Mouse (Mus musculus) lung, embryonic 15.5 days (tissue): ENCODE results near the gene Ppp1r3e. TPM values are rescaled to one million over a fixed set of nuclear protein-coding genes. Genes with fewer than 3 reads are reported as not detected.
A peak's percentile ranks its signal among the peaks of the same experiment; 100 is the strongest.

ENCODE experiments used
- ATAC-seq: fragments of 200-750 bp; cut with Nextera tagmentation; 2 replicates; pipeline ENCODE4 v1.8.0; 2017; ENCODE audit warnings: moderate number of reproducible peaks, borderline replicate concordance; ENCODE audit not compliant: low FRiP score, low TSS enrichment; ENCODE audit errors: extremely low read depth
- H3K27ac ChIP-seq: fragments of 300-500 bp; sonication (generic); 2 replicates; pipeline ENCODE4 v1.5.1; 2015; ENCODE audit warnings: moderate library complexity, mild to moderate bottlenecking, inconsistent platforms
- H3K27me3 ChIP-seq: fragments of 300-500 bp; sonication (generic); 2 replicates; pipeline ENCODE4 v1.6.1; 2015; ENCODE audit warnings: inconsistent platforms
- H3K36me3 ChIP-seq: fragments of 300-500 bp; sonication (generic); 2 replicates; pipeline ENCODE4 v1.6.1; 2015; ENCODE audit warnings: inconsistent platforms
- H3K4me1 ChIP-seq: fragments of 300-500 bp; sonication (generic); 2 replicates; pipeline ENCODE4 v1.6.1; 2015; ENCODE audit warnings: inconsistent platforms
- H3K4me2 ChIP-seq: fragments of 300-500 bp; sonication (generic); 2 replicates; pipeline ENCODE4 v1.6.1; 2015; ENCODE audit warnings: inconsistent platforms, mild to moderate bottlenecking, moderate library complexity
- H3K4me3 ChIP-seq: fragments of 300-500 bp; sonication (generic); 2 replicates; pipeline ENCODE4 v1.5.1; 2015; ENCODE audit warnings: mild to moderate bottlenecking, inconsistent platforms
- H3K9ac ChIP-seq: fragments of 300-500 bp; sonication (generic); 2 replicates; pipeline ENCODE4 v1.6.1; 2015; ENCODE audit warnings: inconsistent platforms
- H3K9me3 ChIP-seq: fragments of 300-500 bp; sonication (generic); 2 replicates; pipeline ENCODE4 v1.6.1; 2016; ENCODE audit warnings: inconsistent platforms
- WGBS: fragments of 180-500 bp; shearing (Covaris S2); methylation state at CpG from one replicate; pipeline ENCODE4 v1.1.7; 2015; 5-methylcytosine and 5-hydroxymethylcytosine counted together
- polyA plus RNA-seq: library from polyadenylated mRNA; unstranded; fragments of >200 nt; fragmentation: Nextera tagmentation; extraction: Ambion mirVana; gene quantifications from 2 replicates; pipeline ENCODE4 v1.2.1, GENCODE M21; 2015

Gene Ppp1r3e
- polyA plus RNA-seq: 1.1 and 1.6 TPM in 2 replicates

DNA sequence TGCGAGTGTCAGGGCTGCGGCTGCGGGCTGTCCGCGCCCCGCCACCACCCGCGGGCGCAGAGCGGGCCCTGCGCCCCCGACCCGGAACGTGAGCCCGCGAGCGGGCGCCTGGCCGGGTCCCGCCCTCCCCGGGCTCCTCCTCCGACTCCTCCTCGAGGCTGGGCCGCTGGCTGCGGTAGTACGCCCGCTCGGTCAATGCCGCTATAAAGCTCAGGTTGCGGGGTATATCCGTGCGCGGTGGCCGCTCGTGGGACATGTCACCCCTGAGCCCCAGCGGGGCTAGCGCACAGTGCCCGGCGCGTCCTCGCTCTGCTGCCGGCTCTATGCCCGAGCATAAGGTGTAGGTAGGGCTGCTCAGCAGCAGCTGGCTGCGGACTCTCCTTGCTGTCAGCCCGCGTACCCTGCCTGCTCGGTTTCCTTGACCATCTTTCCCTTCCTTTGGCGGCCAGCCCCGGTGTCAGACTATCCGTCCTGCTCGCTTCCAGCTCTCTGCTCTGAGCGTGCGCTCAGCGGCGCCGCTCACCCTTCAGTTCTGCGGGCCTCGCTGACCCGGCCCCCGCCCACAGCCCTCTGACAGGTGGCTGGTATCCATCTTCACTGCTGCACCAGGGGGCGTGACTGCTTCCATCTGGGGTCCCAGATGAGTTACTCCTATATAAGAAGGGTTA, at the start of gene Ppp1r3e:
TSS of gene Ppp1r3e (minus strand) at position 503 of the 668 bp plus-strand sequence.
- H3K27me3 ChIP-seq: peaks cover 7% of the 10 kb centered on the region; the same call in 1 of the 2 replicates
- H3K27ac ChIP-seq: peak within 1 kb of the TSS; percentile 77
- 0% methylated on average over 51 of the region's 61 CpGs for WGBS
- peak within 1 kb of the TSS; percentile 52 for H3K4me3 ChIP-seq
- H3K4me2 ChIP-seq: peak within 1 kb of the TSS; percentile 100
- no peaks in the 10 kb centered on the region for H3K36me3 ChIP-seq
- H3K9me3 ChIP-seq: no peaks in the 10 kb centered on the region
- H3K4me1 ChIP-seq: peaks cover 16% of the 10 kb centered on the region
- H3K9ac ChIP-seq: peak within 1 kb of the TSS; percentile 46
- ATAC-seq: peak; percentile 75

DNA sequence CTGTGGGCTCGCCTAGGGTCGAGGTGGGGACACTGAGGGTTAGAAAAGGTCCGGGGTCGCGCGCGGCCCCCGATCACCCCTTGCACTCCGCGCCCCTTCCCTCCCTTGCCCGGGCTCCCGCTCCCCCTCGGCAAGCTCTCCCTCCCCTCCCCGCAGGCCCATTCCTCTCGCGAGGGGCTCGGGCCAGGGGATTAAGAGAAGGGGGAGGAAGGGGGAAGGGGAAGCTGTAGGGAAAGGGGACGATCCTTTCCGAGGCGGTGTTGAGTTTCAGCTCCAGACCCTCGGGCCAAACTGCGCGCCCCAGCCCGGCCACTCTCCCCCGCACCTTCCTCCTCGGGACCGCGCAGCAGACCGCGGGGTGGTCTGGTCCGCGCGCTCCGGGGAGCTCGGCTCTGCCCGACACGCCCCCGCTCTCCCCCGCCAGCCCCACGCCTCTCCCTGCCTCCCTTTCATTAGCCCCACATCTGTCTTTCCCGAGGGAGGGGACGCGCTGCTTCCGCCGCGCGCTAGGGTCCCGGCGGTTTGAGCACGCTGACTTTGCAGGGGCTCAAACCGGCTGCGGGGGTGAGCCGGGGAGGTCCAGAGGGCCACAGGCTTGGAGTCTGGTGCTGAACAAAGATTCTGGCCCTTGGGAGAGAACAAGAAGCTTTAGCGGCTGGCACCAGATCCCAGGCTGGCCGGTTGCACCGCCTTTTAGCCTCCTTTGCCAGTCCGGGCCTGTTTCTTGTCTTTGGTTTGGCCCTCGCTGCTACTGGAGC, 49.2 kb upstream of the Ppp1r3e start:
- ATAC-seq: peak; percentile 81
- Histone ChIP-seq H3K27ac (peak overlapping the region; percentile 98), H3K4me3 (peak overlapping the region; percentile 51), H3K9ac (peak overlapping the region; percentile 68), H3K4me1 (peaks cover 36% of the 10 kb centered on the region), H3K4me2 (peak overlapping the region; percentile 79), H3K36me3 (no peaks in the 10 kb centered on the region), H3K9me3 (no peaks in the 10 kb centered on the region), H3K27me3 (0 out of 2 replicates have a peak, but pooled peaks cover 8% of the 10 kb centered on the region)
- under 1% methylated on average over 39 of the region's 58 CpGs for WGBS

DNA sequence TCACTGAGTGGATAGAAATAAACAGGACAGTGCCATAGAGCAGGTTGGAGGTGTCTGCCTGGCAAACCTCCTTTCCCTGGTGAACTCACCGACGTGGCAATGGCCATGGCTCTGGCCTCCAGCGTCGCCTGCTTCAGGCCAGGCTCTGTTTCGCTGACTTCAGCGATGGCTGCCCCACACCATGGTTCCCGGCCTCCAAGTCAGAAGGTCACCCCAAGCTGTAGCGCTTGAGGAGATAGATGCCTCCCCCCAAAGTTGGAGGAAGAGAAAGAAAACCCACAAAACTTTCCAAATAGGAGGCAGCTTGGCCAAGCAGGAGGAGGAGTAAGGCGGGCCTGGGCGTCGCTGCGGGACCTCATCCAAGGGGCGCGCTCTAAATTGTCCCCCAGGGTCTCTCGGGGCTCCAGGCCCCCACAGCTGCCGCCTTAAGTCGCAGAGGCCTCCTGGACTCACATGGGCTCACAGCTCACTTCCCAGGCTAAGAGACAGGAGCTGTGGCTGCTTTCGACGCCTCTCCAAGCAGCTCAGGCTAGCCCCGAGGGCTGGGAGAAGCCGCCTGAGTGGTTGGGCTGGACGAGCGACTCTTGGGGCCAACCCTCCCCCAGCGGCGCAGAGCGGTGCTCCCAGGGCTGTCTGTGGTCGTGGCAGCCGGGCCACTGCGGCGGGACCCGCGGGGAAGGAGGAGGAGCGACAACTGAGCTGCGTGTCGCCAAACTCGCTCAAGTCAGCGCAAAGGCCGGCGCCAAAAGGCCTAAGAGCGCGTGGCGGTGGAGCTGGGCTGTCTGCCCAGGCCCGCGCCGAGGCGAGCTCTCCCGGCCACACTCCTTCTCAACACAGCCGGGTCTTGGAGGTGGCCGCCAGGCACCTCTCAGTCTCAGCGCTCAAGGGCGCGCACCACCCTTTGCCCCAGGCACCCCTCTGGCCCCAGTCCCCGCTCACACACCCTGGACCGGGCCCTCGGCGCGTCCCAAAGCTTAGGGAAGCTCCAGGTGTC, 48.3 kb upstream of the Ppp1r3e start, which contains the start of gene Efs:
TSS of gene Efs (minus strand) at position 778 of the 994 bp plus-strand sequence.
- H3K36me3 ChIP-seq: peaks cover 7% of the 10 kb centered on the region
- H3K9me3 ChIP-seq: no peaks in the 10 kb centered on the region
- peak within 1 kb of the TSS; percentile 68 for H3K9ac ChIP-seq
- H3K27ac ChIP-seq: peak within 1 kb of the TSS; percentile 98
- 0 out of 2 replicates have a peak, but pooled peaks cover 8% of the 10 kb centered on the region for H3K27me3 ChIP-seq
- H3K4me3 ChIP-seq: peak within 1 kb of the TSS; percentile 51
- ATAC-seq: peak; percentile 60
- H3K4me2 ChIP-seq: peak within 1 kb of the TSS; percentile 79
- peaks cover 36% of the 10 kb centered on the region for H3K4me1 ChIP-seq
- 2% methylated on average over 57 of the region's 57 CpGs for WGBS

GRCm38 (mm10) chr14:54924641-54925348, 47.4 kb upstream of the Ppp1r3e start:
- H3K4me2 ChIP-seq: peak overlapping the region; percentile 79
- H3K27ac ChIP-seq: peak overlapping the region; percentile 98
- WGBS: 21% methylated on average over 7 of the region's 7 CpGs
- H3K36me3 ChIP-seq: peaks cover 14% of the 10 kb centered on the region
- peak overlapping the region; percentile 68 for H3K9ac ChIP-seq
- peak; percentile 25; the same call in 1 of the 2 replicates for ATAC-seq
- 0 out of 2 replicates have a peak, but pooled peaks cover 8% of the 10 kb centered on the region for H3K27me3 ChIP-seq
- H3K4me1 ChIP-seq: peaks cover 36% of the 10 kb centered on the region
- H3K4me3 ChIP-seq: peak overlapping the region; percentile 51
- H3K9me3 ChIP-seq: no peaks in the 10 kb centered on the region

- no peak overlapping the region for H3K4me3 ChIP-seq
- peaks cover 43% of the 10 kb centered on the region for H3K36me3 ChIP-seq
- WGBS: 85% methylated on average over 16 of the region's 16 CpGs
- no peak overlapping the region for H3K4me2 ChIP-seq
- H3K27ac ChIP-seq: no peak overlapping the region
- H3K4me1 ChIP-seq: peaks cover 16% of the 10 kb centered on the region
- no peak for ATAC-seq
- H3K27me3 ChIP-seq: no peaks in the 10 kb centered on the region
- no peak overlapping the region for H3K9ac ChIP-seq
- no peaks in the 10 kb centered on the region for H3K9me3 ChIP-seq
These were observed 42.8 kb upstream of the Ppp1r3e start for GRCm38 (mm10) chr14:54920076-54920685.

GRCm38 (mm10) chr14:54913343-54913742, 36.0 kb upstream of the Ppp1r3e start:
- no peaks in the 10 kb centered on the region for H3K9me3 ChIP-seq
- 16% methylated on average over 10 of the region's 10 CpGs for WGBS
- H3K4me1 ChIP-seq: peaks cover 14% of the 10 kb centered on the region
- peak overlapping the region; percentile 95 for H3K4me3 ChIP-seq
- H3K4me2 ChIP-seq: peak overlapping the region; percentile 100
- H3K36me3 ChIP-seq: peaks cover 27% of the 10 kb centered on the region
- peak overlapping the region; percentile 93 for H3K9ac ChIP-seq
- no peaks in the 10 kb centered on the region for H3K27me3 ChIP-seq
- peak overlapping the region; percentile 12; the same call in 1 of the 2 replicates for H3K27ac ChIP-seq
- ATAC-seq: no peak

DNA sequence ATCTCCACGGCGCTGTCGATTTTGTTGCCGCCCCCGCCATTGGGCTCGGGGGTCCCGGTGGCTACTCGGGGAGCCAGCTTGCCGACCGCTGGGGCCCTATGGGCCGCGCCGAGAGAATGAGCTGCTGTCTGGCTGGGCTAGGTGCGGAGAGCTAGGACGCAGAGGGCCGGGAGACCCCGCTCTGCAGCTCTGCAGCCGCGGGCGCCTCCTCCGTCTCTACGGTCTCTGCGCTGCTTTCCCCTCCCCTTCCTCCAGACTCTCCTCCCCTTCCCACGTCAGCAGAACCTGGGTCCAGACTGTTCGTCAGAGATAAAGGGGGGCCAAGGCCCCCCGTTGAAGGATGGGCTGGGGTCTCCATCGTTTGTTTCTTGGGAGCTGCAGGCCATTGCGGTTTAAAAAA, 35.5 kb upstream of the Ppp1r3e start, which contains the start of gene Slc22a17:
TSS of gene Slc22a17 (minus strand) at position 247 of the 400 bp plus-strand sequence.
- ATAC-seq: peak; percentile 91
- H3K9me3 ChIP-seq: no peaks in the 10 kb centered on the region
- peak within 1 kb of the TSS; percentile 55 for H3K27ac ChIP-seq
- peak within 1 kb of the TSS; percentile 93 for H3K9ac ChIP-seq
- peaks cover 14% of the 10 kb centered on the region for H3K4me1 ChIP-seq
- H3K4me2 ChIP-seq: peak within 1 kb of the TSS; percentile 100
- no peaks in the 10 kb centered on the region for H3K27me3 ChIP-seq
- H3K4me3 ChIP-seq: peak within 1 kb of the TSS; percentile 95
- H3K36me3 ChIP-seq: peaks cover 28% of the 10 kb centered on the region
- WGBS: under 1% methylated on average over 27 of the region's 28 CpGs

- peak overlapping the region; percentile 93 for H3K9ac ChIP-seq
- H3K27ac ChIP-seq: peak overlapping the region; percentile 55
- peak overlapping the region; percentile 95 for H3K4me3 ChIP-seq
- H3K36me3 ChIP-seq: peaks cover 29% of the 10 kb centered on the region
- no peaks in the 10 kb centered on the region for H3K9me3 ChIP-seq
- peak; percentile 56 for ATAC-seq
- WGBS: 1% methylated on average over 60 of the region's 69 CpGs
- peak overlapping the region; percentile 100 for H3K4me2 ChIP-seq
- peaks cover 14% of the 10 kb centered on the region for H3K4me1 ChIP-seq
- H3K27me3 ChIP-seq: no peaks in the 10 kb centered on the region
These were observed 34.9 kb upstream of the Ppp1r3e start for GRCm38 (mm10) chr14:54912109-54912850.

- Histone ChIP-seq H3K27me3 (no peaks in the 10 kb centered on the region), H3K4me1 (peaks cover 13% of the 10 kb centered on the region), H3K4me2 (no peak overlapping the region), H3K27ac (no peak overlapping the region), H3K9me3 (no peaks in the 10 kb centered on the region), H3K4me3 (no peak overlapping the region), H3K36me3 (peaks cover 27% of the 10 kb centered on the region), H3K9ac (no peak overlapping the region)
- ATAC-seq: no peak
- WGBS: 72% methylated on average over 7 of the region's 7 CpGs
These were observed 31.3 kb upstream of the Ppp1r3e start for GRCm38 (mm10) chr14:54908682-54909081.

- Histone ChIP-seq H3K9ac (no peak overlapping the region), H3K4me1 (0 out of 2 replicates have a peak, but pooled peaks cover 3% of the 10 kb centered on the region), H3K27ac (no peak overlapping the region), H3K36me3 (peaks cover 27% of the 10 kb centered on the region), H3K4me3 (no peak overlapping the region), H3K27me3 (no peaks in the 10 kb centered on the region), H3K9me3 (no peaks in the 10 kb centered on the region), H3K4me2 (no peak overlapping the region)
- 89% methylated on average over 4 of the region's 4 CpGs for WGBS
- ATAC-seq: no peak
These were observed 26.3 kb upstream of the Ppp1r3e start for GRCm38 (mm10) chr14:54903641-54904040.
